Mouse (Mus musculus): ENCODE measurements around the gene Adamts17.

DNA sequence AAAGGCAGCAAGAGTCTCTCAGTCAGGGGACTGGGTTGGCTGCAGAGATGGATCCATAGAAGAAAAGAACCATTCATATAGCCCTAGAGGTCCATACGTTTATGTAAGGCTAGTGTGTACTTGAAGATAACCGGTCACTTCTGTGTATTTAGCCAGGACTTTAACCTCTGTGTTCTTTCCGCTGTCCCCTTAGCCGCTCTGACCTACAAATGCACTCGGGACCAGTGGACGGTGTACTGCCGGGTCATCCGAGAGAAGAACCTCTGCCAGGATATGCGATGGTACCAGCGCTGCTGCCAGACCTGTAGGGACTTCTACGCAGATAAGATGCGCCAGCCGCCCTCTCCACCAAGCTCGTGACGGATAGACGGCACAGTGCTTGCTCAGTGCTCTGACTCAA lies 310.2 kb downstream of the Adamts17 start:
- TF ChIP-seq TAL1 (IDR thresholded peaks at IDR 0.05; ENCODE audit: low read length) (no peak), GATA1 (IDR thresholded peaks at IDR 0.05; ENCODE audit: low read length) (no peak)
